Mouse (Mus musculus): ENCODE measurements at regions not wholly inside any gene's neighbourhood (a gene's known extent, or its start where the extent isn't known, plus 50 kb on each side); places are given as distances from the start of the nearest gene placed in this dataset.

GRCm38 (mm10) chr12:54463806-54464205 is 192.6 kb downstream of the Sptssa start:
- Histone ChIP-seq H3K4me3 (replicated peaks; ENCODE audit: extremely low read depth, low read depth, low read length) (no peak overlapping the region), H3K4me1 (ENCODE audit: control insufficient read depth, insufficient read depth, low read length) (no peaks in the 10 kb centered on the region)
- no peak for TF ChIP-seq POLR2A (IDR thresholded peaks at IDR 0.05; ENCODE audit: borderline replicate concordance, extremely low read depth, low read depth, low read length)
- no peak for TF ChIP-seq CTCF (IDR thresholded peaks at IDR 0.05; ENCODE audit: insufficient read depth, low read length)
- 56% methylated on average over 7 of the region's 7 CpGs for WGBS
- DNase-seq = no peak

DNA sequence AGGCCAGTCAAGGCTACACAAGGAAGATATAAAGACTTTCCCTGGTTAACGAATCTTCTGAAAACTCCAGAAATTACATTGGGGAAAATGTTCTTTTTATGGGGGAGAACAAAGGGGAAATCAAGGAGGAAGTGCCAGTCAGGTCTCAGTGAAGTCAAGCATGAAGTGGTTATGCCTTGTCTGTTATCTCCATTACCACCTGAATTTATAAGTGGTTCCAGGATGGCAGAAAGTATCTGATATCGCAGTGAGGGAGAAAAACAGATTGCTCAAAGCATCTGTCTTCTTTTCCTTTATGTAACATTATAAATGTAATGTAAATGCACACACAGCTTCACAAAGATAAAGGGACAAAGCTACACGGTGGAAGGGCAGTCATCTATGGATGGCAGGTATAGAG is 195.0 kb downstream of the Sptssa start:
- WGBS = 74% methylated on average over 3 of the region's 3 CpGs
- no peaks in the 10 kb centered on the region for H3K4me1 ChIP-seq (ENCODE audit: control insufficient read depth, insufficient read depth, low read length)
- H3K4me3 ChIP-seq (replicated peaks; ENCODE audit: extremely low read depth, low read depth, low read length) = no peak overlapping the region
- TF ChIP-seq POLR2A (IDR thresholded peaks at IDR 0.05; ENCODE audit: borderline replicate concordance, extremely low read depth, low read depth, low read length) (no peak), CTCF (IDR thresholded peaks at IDR 0.05; ENCODE audit: insufficient read depth, low read length) (no peak)
- DNase-seq = no peak

- 40% methylated on average over 7 of the region's 7 CpGs for WGBS
- TF ChIP-seq CTCF (IDR thresholded peaks at IDR 0.05; ENCODE audit: insufficient read depth, low read length) (no peak), POLR2A (IDR thresholded peaks at IDR 0.05; ENCODE audit: borderline replicate concordance, extremely low read depth, low read depth, low read length) (no peak)
- no peak for DNase-seq
- Histone ChIP-seq H3K4me3 (replicated peaks; ENCODE audit: extremely low read depth, low read depth, low read length) (no peak overlapping the region), H3K4me1 (ENCODE audit: control insufficient read depth, insufficient read depth, low read length) (no peaks in the 10 kb centered on the region)
Measured at GRCm38 (mm10) chr12:54460135-54460523, 196.2 kb downstream of the Sptssa start.

DNA sequence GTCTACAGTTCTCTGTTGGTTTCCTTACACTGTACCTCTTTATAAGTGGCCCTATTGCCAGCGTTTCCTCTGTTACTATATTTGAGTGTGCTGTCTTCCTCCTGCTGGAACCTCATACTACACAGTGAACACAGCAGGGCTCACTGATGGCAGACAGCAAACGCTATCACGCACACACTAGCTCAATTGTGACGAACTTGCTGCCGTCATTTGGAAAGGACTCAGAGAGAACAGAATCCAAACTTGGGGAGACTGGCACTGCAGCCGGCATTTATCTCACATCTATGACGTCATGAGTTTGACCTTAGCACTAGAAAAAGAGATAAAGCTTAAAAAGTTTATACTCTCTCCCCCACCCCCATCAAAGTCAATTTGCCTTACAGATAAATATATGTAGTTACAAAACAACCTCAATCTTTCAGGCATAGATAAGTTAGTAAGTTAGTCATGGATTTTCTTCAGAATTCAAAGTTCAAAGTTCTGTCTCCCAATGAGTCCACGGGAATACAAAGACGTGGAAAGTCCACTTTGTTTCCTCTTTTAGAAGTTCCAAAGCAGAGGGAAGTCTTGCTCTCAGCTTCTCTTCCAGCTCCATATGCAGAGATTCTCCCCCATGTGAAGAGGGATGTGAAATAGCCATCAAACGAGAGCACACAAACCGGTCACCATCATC is 196.8 kb downstream of the Sptssa start:
- no peaks in the 10 kb centered on the region for H3K4me1 ChIP-seq (ENCODE audit: control insufficient read depth, insufficient read depth, low read length)
- TF ChIP-seq CTCF (IDR thresholded peaks at IDR 0.05; ENCODE audit: insufficient read depth, low read length) (no peak), POLR2A (IDR thresholded peaks at IDR 0.05; ENCODE audit: borderline replicate concordance, extremely low read depth, low read depth, low read length) (no peak)
- H3K4me3 ChIP-seq (replicated peaks; ENCODE audit: extremely low read depth, low read depth, low read length) = no peak overlapping the region
- 36% methylated on average over 11 of the region's 11 CpGs for WGBS
- DNase-seq = no peak

- H3K4me3 ChIP-seq (replicated peaks; ENCODE audit: extremely low read depth, low read depth, low read length) = no peak overlapping the region
Measured at GRCm38 (mm10) chr12:54456731-54457130, 199.6 kb downstream of the Sptssa start.

GRCm38 (mm10) chr12:54454606-54455005 is 201.8 kb downstream of the Sptssa start:
- 72% methylated on average over 10 of the region's 10 CpGs for WGBS
- TF ChIP-seq POLR2A (IDR thresholded peaks at IDR 0.05; ENCODE audit: borderline replicate concordance, extremely low read depth, low read depth, low read length) (no peak), CTCF (IDR thresholded peaks at IDR 0.05; ENCODE audit: insufficient read depth, low read length) (no peak)

More at GRCm38 (mm10) chr12:54456731-54457130, 199.6 kb downstream of the Sptssa start:
- 85% methylated on average over 8 of the region's 8 CpGs for WGBS
- no peaks in the 10 kb centered on the region for H3K4me1 ChIP-seq (ENCODE audit: control insufficient read depth, insufficient read depth, low read length)
- DNase-seq = no peak
- no peak for TF ChIP-seq CTCF (IDR thresholded peaks at IDR 0.05; ENCODE audit: insufficient read depth, low read length)
- TF ChIP-seq POLR2A (IDR thresholded peaks at IDR 0.05; ENCODE audit: borderline replicate concordance, extremely low read depth, low read depth, low read length) = no peak

GRCm38 (mm10) chr12:54453343-54453742 is 203.0 kb downstream of the Sptssa start:
- peak; percentile 32 for DNase-seq
- 32% methylated on average over 4 of the region's 4 CpGs for WGBS
- Histone ChIP-seq H3K4me3 (replicated peaks; ENCODE audit: extremely low read depth, low read depth, low read length) (no peak overlapping the region), H3K4me1 (ENCODE audit: control insufficient read depth, insufficient read depth, low read length) (no peaks in the 10 kb centered on the region)
- TF ChIP-seq CTCF (IDR thresholded peaks at IDR 0.05; ENCODE audit: insufficient read depth, low read length) (no peak), POLR2A (IDR thresholded peaks at IDR 0.05; ENCODE audit: borderline replicate concordance, extremely low read depth, low read depth, low read length) (no peak)

More at GRCm38 (mm10) chr12:54454606-54455005, 201.8 kb downstream of the Sptssa start:
- Histone ChIP-seq H3K4me1 (ENCODE audit: control insufficient read depth, insufficient read depth, low read length) (no peaks in the 10 kb centered on the region), H3K4me3 (replicated peaks; ENCODE audit: extremely low read depth, low read depth, low read length) (no peak overlapping the region)
- DNase-seq = no peak

DNA sequence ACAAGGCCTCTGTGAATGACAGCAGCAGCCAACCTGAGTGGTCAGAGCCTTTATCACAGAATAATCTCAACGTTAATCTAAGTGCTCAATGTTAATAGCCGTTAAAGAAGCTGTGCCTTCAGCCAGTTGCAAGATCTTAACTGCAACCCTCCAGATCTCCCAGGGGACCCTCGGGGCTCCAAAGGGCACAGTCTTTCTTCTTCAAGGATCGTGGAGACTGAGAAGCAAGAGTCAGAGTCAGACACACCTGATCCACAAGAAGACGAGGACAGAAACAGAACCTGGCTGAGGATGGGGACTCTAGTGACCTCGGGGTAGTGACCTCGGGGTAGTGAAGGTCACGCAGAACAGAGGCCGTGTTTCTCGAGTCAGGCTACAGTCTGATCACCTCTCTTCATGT is 206.0 kb downstream of the Sptssa start:
- WGBS = 71% methylated on average over 10 of the region's 10 CpGs
- Histone ChIP-seq H3K4me3 (replicated peaks; ENCODE audit: extremely low read depth, low read depth, low read length) (no peak overlapping the region), H3K4me1 (ENCODE audit: control insufficient read depth, insufficient read depth, low read length) (no peaks in the 10 kb centered on the region)
- DNase-seq = no peak
- TF ChIP-seq CTCF (IDR thresholded peaks at IDR 0.05; ENCODE audit: insufficient read depth, low read length) = no peak
- no peak for TF ChIP-seq POLR2A (IDR thresholded peaks at IDR 0.05; ENCODE audit: borderline replicate concordance, extremely low read depth, low read depth, low read length)

- Histone ChIP-seq H3K4me1 (ENCODE audit: control insufficient read depth, insufficient read depth, low read length) (no peaks in the 10 kb centered on the region), H3K4me3 (replicated peaks; ENCODE audit: extremely low read depth, low read depth, low read length) (no peak overlapping the region)
- 58% methylated on average over 2 of the region's 2 CpGs for WGBS
- DNase-seq = no peak
- TF ChIP-seq CTCF (IDR thresholded peaks at IDR 0.05; ENCODE audit: insufficient read depth, low read length) (no peak), POLR2A (IDR thresholded peaks at IDR 0.05; ENCODE audit: borderline replicate concordance, extremely low read depth, low read depth, low read length) (no peak)
Measured at GRCm38 (mm10) chr12:54448221-54448620, 208.2 kb downstream of the Sptssa start.

GRCm38 (mm10) chr12:54447354-54447753 is 209.0 kb downstream of the Sptssa start:
- 78% methylated on average over 3 of the region's 3 CpGs for WGBS
- TF ChIP-seq CTCF (IDR thresholded peaks at IDR 0.05; ENCODE audit: insufficient read depth, low read length) (no peak), POLR2A (IDR thresholded peaks at IDR 0.05; ENCODE audit: borderline replicate concordance, extremely low read depth, low read depth, low read length) (no peak)
- no peaks in the 10 kb centered on the region for H3K4me1 ChIP-seq (ENCODE audit: control insufficient read depth, insufficient read depth, low read length)

More at GRCm38 (mm10) chr12:54447354-54447753, 209.0 kb downstream of the Sptssa start:
- H3K4me3 ChIP-seq (replicated peaks; ENCODE audit: extremely low read depth, low read depth, low read length) = no peak overlapping the region
- no peak for DNase-seq

All from lung, adult 2 months (tissue).